Comparison of ENCODE assay signal across 19 mouse cellular contexts in genomic region chr3:108884706-108885289, GRCm38 (mm10). TPM values are rescaled to one million over a fixed set of nuclear protein-coding genes. Genes with fewer than 3 reads are reported as not detected.
DNase-seq lines count a peak whose midpoint lies in the region; ATAC-seq and TF ChIP-seq lines count a peak whose summit lies in the region.
"Had no signal": no experiment of that assay in that cellular context is flagged by ENCODE, and none has a peak within 500 bp of the region (broad histone marks: within the 10 kb centered on the region; RNA-seq: fewer than 3 reads in every experiment).

No protein-coding gene starts in this region.

- no peak for TF ChIP-seq EP300 in CH12.LX (IDR thresholded peaks at IDR 0.05; ENCODE audit: low read length)

- no peak for TF ChIP-seq CTCF in CH12.LX (conservative IDR thresholded peaks at IDR 0.05 in 1 of 2, IDR thresholded peaks at IDR 0.05 in 1 of 2; ENCODE audit: low read depth in 2 of 2, low read length in 2 of 2)

- H3K9ac ChIP-seq in hindbrain, embryonic 16.5 days (ENCODE audit: low read depth, low read length): no peak overlapping the region
- no peak overlapping the region for H3K9ac ChIP-seq in CH12.LX (ENCODE audit: insufficient read depth, low read depth)
- H3K9ac ChIP-seq in hindbrain, embryonic 15.5 days: no peak overlapping the region
- H3K9ac ChIP-seq: forebrain, embryonic 13.5 days; liver, embryonic 12.5 days had no signal

- H3K36me3 ChIP-seq in hindbrain, embryonic 10.5 days: no peaks in the 10 kb centered on the region
- no peaks in the 10 kb centered on the region for H3K36me3 ChIP-seq in hindbrain, embryonic 16.5 days (ENCODE audit: control insufficient read depth, insufficient read depth, low read length)
- no peaks in the 10 kb centered on the region for H3K36me3 ChIP-seq in CH12.LX (replicated peaks in 1 of 2; ENCODE audit: control insufficient read depth in 1 of 2, insufficient read depth in 1 of 2, low read length in 1 of 2)
- no peaks in the 10 kb centered on the region for H3K36me3 ChIP-seq in hindbrain, embryonic 15.5 days
- H3K36me3 ChIP-seq: liver, embryonic 12.5 days had no signal

- no peaks in the 10 kb centered on the region for H3K27me3 ChIP-seq in hindbrain, embryonic 10.5 days (ENCODE audit: insufficient read depth, poor library complexity, severe bottlenecking)
- no peaks in the 10 kb centered on the region for H3K27me3 ChIP-seq in hindbrain, embryonic 16.5 days (replicated peaks; ENCODE audit: control insufficient read depth, insufficient read depth, low read length)
- no peaks in the 10 kb centered on the region for H3K27me3 ChIP-seq in CH12.LX (replicated peaks)
- no peaks in the 10 kb centered on the region for H3K27me3 ChIP-seq in hindbrain, embryonic 15.5 days
- H3K27me3 ChIP-seq: forebrain, embryonic 13.5 days; liver, embryonic 12.5 days had no signal

- no peaks in the 10 kb centered on the region for H3K9me3 ChIP-seq in hindbrain, embryonic 10.5 days
- H3K9me3 ChIP-seq in hindbrain, embryonic 16.5 days (ENCODE audit: control insufficient read depth, low read length): no peaks in the 10 kb centered on the region
- no peaks in the 10 kb centered on the region for H3K9me3 ChIP-seq in CH12.LX (replicated peaks; ENCODE audit: low read length)
- H3K9me3 ChIP-seq in hindbrain, embryonic 15.5 days: no peaks in the 10 kb centered on the region
- H3K9me3 ChIP-seq: forebrain, embryonic 13.5 days; liver, embryonic 12.5 days had no signal

- dilution Hi-C loops in CH12.LX (cut with MboI; ENCODE audit: extremely low pct_ligation_motif_present, extremely low pct_unique_long_range_greater_than_20kb, low sequenced_read_pairs): no loop called here

- TF ChIP-seq RAD21 in CH12.LX (IDR thresholded peaks at IDR 0.05; ENCODE audit: low read depth, low read length): no peak

- H3K4me3 ChIP-seq in hindbrain, embryonic 10.5 days: no peak overlapping the region
- H3K4me3 ChIP-seq in hindbrain, embryonic 16.5 days (ENCODE audit: low read length): no peak overlapping the region
- no peak overlapping the region for H3K4me3 ChIP-seq in CH12.LX (replicated peaks in 1 of 3; ENCODE audit: low read depth in 2 of 3, low read length in 2 of 3, poor library complexity in 1 of 3)
- H3K4me3 ChIP-seq in hindbrain, embryonic 15.5 days: no peak overlapping the region
- H3K4me3 ChIP-seq: forebrain, embryonic 13.5 days; liver, embryonic 12.5 days had no signal

- DNase-seq in hindbrain, embryonic 10.5 days (ENCODE audit: low spot score): no peak
- DNase-seq in CH12.LX (ENCODE audit: extremely low read depth): no peak
- peak; percentile 48 for DNase-seq in MEL-GATA-1-ER (ENCODE audit: extremely low read depth, low read depth)
- DNase-seq in spleen, postnatal 10 days (ENCODE audit: low spot score in 2 of 2): no peak
- no peak for DNase-seq in spleen, adult 12 weeks (ENCODE audit: low spot score)
- no peak for DNase-seq in urinary bladder, adult 2 months (ENCODE audit: low spot score)
- DNase-seq: cerebellum, adult 8-10 months; gastrocnemius, postnatal 25 days; kidney, adult 18-20 months; thymus, adult 18-20 months had no signal

- TF ChIP-seq POLR2A in CH12.LX (IDR thresholded peaks at IDR 0.05; ENCODE audit: low read depth, low read length): no peak

- in situ Hi-C loops in CH12.LX (cut with MboI; ENCODE audit: low pct_ligation_motif_present, low pct_unique_long_range_greater_than_20kb, low sequenced_read_pairs): no loop called here

- H3K79me2 ChIP-seq in CH12.LX (replicated peaks; ENCODE audit: control insufficient read depth, extremely low read depth, insufficient read depth, poor library complexity, severe bottlenecking): no peaks in the 10 kb centered on the region

- H3K4me1 ChIP-seq in hindbrain, embryonic 10.5 days (replicated peaks): peaks cover 56% of the 10 kb centered on the region
- peaks cover 2% of the 10 kb centered on the region; the same call in 1 of the 2 replicates for H3K4me1 ChIP-seq in hindbrain, embryonic 16.5 days (ENCODE audit: control insufficient read depth, insufficient read depth, low read depth, low read length)
- H3K4me1 ChIP-seq in CH12.LX (ENCODE audit: control insufficient read depth in 1 of 2, insufficient read depth in 2 of 2): peaks cover 29 to 83% of the 10 kb centered on the region in 2 experiments
- H3K4me1 ChIP-seq in hindbrain, embryonic 15.5 days (replicated peaks): peaks cover 13% of the 10 kb centered on the region

- no peak for ATAC-seq in hindbrain, embryonic 16.5 days
- ATAC-seq in hindbrain, embryonic 15.5 days (ENCODE audit: low FRiP score, low read depth): no peak
- ATAC-seq: forebrain, embryonic 13.5 days; liver, embryonic 12.5 days had no signal

- WGBS in hindbrain, embryonic 10.5 days: 58% methylated on average over 8 of the region's 8 CpGs
- WGBS in hindbrain, embryonic 16.5 days: 37% methylated on average over 8 of the region's 8 CpGs
- WGBS in hindbrain, embryonic 15.5 days: 38% methylated on average over 8 of the region's 8 CpGs

- H3K4me2 ChIP-seq in hindbrain, embryonic 16.5 days (ENCODE audit: low read length): no peak overlapping the region
- H3K4me2 ChIP-seq in CH12.LX (ENCODE audit: insufficient read depth, low read depth, poor library complexity, severe bottlenecking): no peak overlapping the region
- H3K4me2 ChIP-seq in hindbrain, embryonic 15.5 days: no peak overlapping the region
- H3K4me2 ChIP-seq: forebrain, embryonic 13.5 days; liver, embryonic 12.5 days had no signal

- H3K27ac ChIP-seq in hindbrain, embryonic 10.5 days: peak overlapping the region; percentile 86
- no peak overlapping the region for H3K27ac ChIP-seq in hindbrain, embryonic 16.5 days (ENCODE audit: low read depth, low read length)
- H3K27ac ChIP-seq in CH12.LX (ENCODE audit: insufficient read depth, low read depth): no peak overlapping the region
- 0 out of 2 replicates have a peak overlapping the region, but pooled peaks have one; percentile 51 for H3K27ac ChIP-seq in hindbrain, embryonic 15.5 days (replicated peaks)
- H3K27ac ChIP-seq: forebrain, embryonic 13.5 days had no signal

TF ChIP-seq in CH12.LX, 34 proteins besides CTCF, POLR2A, EP300 and RAD21:
- TF ChIP-seq HCFC1 (IDR thresholded peaks at IDR 0.05; ENCODE audit: low read depth, low read length) (no peak), MAFK (IDR thresholded peaks at IDR 0.05; ENCODE audit: insufficient replicate concordance, low read length) (0 out of 2 replicates have a peak, but pooled peaks have one; percentile 17), KAT2A (IDR thresholded peaks at IDR 0.05; ENCODE audit: insufficient replicate concordance, low read length) (no peak)
TF ChIP-seq in CH12.LX: peak in this region for 1.

RNA-seq across cellular contexts. Expression of gene Fndc7, which starts 5.0 kb away (rescaled TPM):
- 0.05 TPM in 1 of 2 replicates, not detected in the other for polyA plus RNA-seq in hindbrain, embryonic 10.5 days (2016; fragmentation: Nextera tagmentation; extraction: Ambion mirVana)
- polyA plus RNA-seq in hindbrain, embryonic 16.5 days (2015; fragmentation: Nextera tagmentation; extraction: Ambion mirVana): 0.05 and 0.06 TPM in 2 replicates
- total RNA-seq in CH12.LX (2012; rRNA removed) (0.42 and 0.81 TPM in 2 replicates), CH12.LX (2014; rRNA removed) (1.1 TPM in 2 replicates)
- polyA plus RNA-seq in CH12.LX (2012; ENCODE audit: insufficient read length, low read depth): 0.57 and 0.61 TPM in 2 replicates
- polyA plus RNA-seq in hindbrain, embryonic 15.5 days (2015; fragmentation: Nextera tagmentation; extraction: Ambion mirVana): 0.05 TPM in 1 of 2 replicates, not detected in the other
- polyA plus RNA-seq in urinary bladder, adult 2 months (2012; rRNA removed): 0.24 and 0.29 TPM in 2 replicates
- total RNA-seq: gastrocnemius, postnatal 25 days had no signal
- polyA plus RNA-seq: embryonic facial prominence, embryonic 11.5 days; forebrain, embryonic 13.5 days had no signal

RNA-seq across cellular contexts. Expression of gene Prpf38b, which starts 26.7 kb away (rescaled TPM):
- 52.6 and 74.6 TPM in 2 replicates for polyA plus RNA-seq in hindbrain, embryonic 10.5 days (2016; fragmentation: Nextera tagmentation; extraction: Ambion mirVana)
- 48.9 and 50.6 TPM in 2 replicates for polyA plus RNA-seq in hindbrain, embryonic 16.5 days (2015; fragmentation: Nextera tagmentation; extraction: Ambion mirVana)
- total RNA-seq in CH12.LX (2012; rRNA removed) (42.6 and 47.4 TPM in 2 replicates), CH12.LX (2014; rRNA removed) (42.9 and 55.9 TPM in 2 replicates)
- 177 and 193 TPM in 2 replicates for polyA plus RNA-seq in CH12.LX (2012; ENCODE audit: insufficient read length, low read depth)
- polyA plus RNA-seq in hindbrain, embryonic 15.5 days (2015; fragmentation: Nextera tagmentation; extraction: Ambion mirVana): 51.8 and 54.4 TPM in 2 replicates
- 77.1 and 80.1 TPM in 2 replicates for polyA plus RNA-seq in urinary bladder, adult 2 months (2012; rRNA removed)

RNA-seq across cellular contexts. Expression of gene Stxbp3, which starts 44.5 kb away (rescaled TPM):
- polyA plus RNA-seq in hindbrain, embryonic 10.5 days (2016; fragmentation: Nextera tagmentation; extraction: Ambion mirVana): 18.9 and 26.1 TPM in 2 replicates
- polyA plus RNA-seq in hindbrain, embryonic 16.5 days (2015; fragmentation: Nextera tagmentation; extraction: Ambion mirVana): 16.7 and 17.3 TPM in 2 replicates
- 14.5 and 21.5 TPM in 2 replicates for total RNA-seq in CH12.LX (2012; rRNA removed)
- total RNA-seq in CH12.LX (2014; rRNA removed): 14.4 and 16.7 TPM in 2 replicates
- 12.1 and 16.7 TPM in 2 replicates for polyA plus RNA-seq in CH12.LX (2012; ENCODE audit: insufficient read length, low read depth)
- 14.5 and 15.5 TPM in 2 replicates for polyA plus RNA-seq in hindbrain, embryonic 15.5 days (2015; fragmentation: Nextera tagmentation; extraction: Ambion mirVana)
- polyA plus RNA-seq in urinary bladder, adult 2 months (2012; rRNA removed): 43.3 and 49.4 TPM in 2 replicates

RNA-seq across cellular contexts. Expression of gene Henmt1, which starts 54.9 kb away (rescaled TPM):
- 0.58 and 0.86 TPM in 2 replicates for polyA plus RNA-seq in hindbrain, embryonic 10.5 days (2016; fragmentation: Nextera tagmentation; extraction: Ambion mirVana)
- polyA plus RNA-seq in hindbrain, embryonic 16.5 days (2015; fragmentation: Nextera tagmentation; extraction: Ambion mirVana): 3.7 and 3.8 TPM in 2 replicates
- total RNA-seq in CH12.LX (2012; rRNA removed) (not detected in 2 replicates), CH12.LX (2014; rRNA removed) (not detected in 2 replicates)
- 0.45 TPM in 1 of 2 replicates, not detected in the other for polyA plus RNA-seq in CH12.LX (2012; ENCODE audit: insufficient read length, low read depth)
- polyA plus RNA-seq in hindbrain, embryonic 15.5 days (2015; fragmentation: Nextera tagmentation; extraction: Ambion mirVana): 2.3 and 2.5 TPM in 2 replicates
- polyA plus RNA-seq in urinary bladder, adult 2 months (2012; rRNA removed): 0.08 and 0.10 TPM in 2 replicates
- total RNA-seq: gastrocnemius, postnatal 25 days had no signal
- polyA plus RNA-seq: large intestine, adult 2 months; small intestine, adult 2 months had no signal

RNA-seq across cellular contexts. Expression of gene Gm9857, which starts 55.4 kb away (rescaled TPM):
- polyA plus RNA-seq in hindbrain, embryonic 10.5 days (2016; fragmentation: Nextera tagmentation; extraction: Ambion mirVana): not detected in 2 replicates
- polyA plus RNA-seq in hindbrain, embryonic 16.5 days (2015; fragmentation: Nextera tagmentation; extraction: Ambion mirVana): not detected in 2 replicates
- total RNA-seq in CH12.LX (2012; rRNA removed) (not detected in 2 replicates), CH12.LX (2014; rRNA removed) (not detected in 2 replicates)
- polyA plus RNA-seq in CH12.LX (2012; ENCODE audit: insufficient read length, low read depth): not detected in 2 replicates
- polyA plus RNA-seq in hindbrain, embryonic 15.5 days (2015; fragmentation: Nextera tagmentation; extraction: Ambion mirVana): 0.66 TPM in 1 of 2 replicates, not detected in the other
- 0.28 TPM in 1 of 2 replicates, not detected in the other for polyA plus RNA-seq in urinary bladder, adult 2 months (2012; rRNA removed)
- total RNA-seq: adrenal gland, postnatal 4 days; gastrocnemius, postnatal 25 days; left cerebral cortex, adult 8-10 months had no signal
- polyA plus RNA-seq: embryonic facial prominence, embryonic 11.5 days; forebrain, embryonic 13.5 days; large intestine, adult 2 months; liver, embryonic 12.5 days; small intestine, adult 2 months had no signal

Comparison
In these comparisons a context has a peak if more than half of its experiments do, and no peak if none do; other contexts are left out.
1. H3K27ac ChIP-seq: peak in hindbrain, embryonic 10.5 days (single experiment) and hindbrain, embryonic 15.5 days (single experiment); none in hindbrain, embryonic 16.5 days (single experiment) and CH12.LX (single experiment).